ENCODE assay signal across 8 mouse cellular contexts in genomic region chr4:88033729-88034386, GRCm38 (mm10). TPM values are rescaled to one million over a fixed set of nuclear protein-coding genes. Genes with fewer than 3 reads are reported as not detected.
DNase-seq lines count a peak whose midpoint lies in the region; ATAC-seq and TF ChIP-seq lines count a peak whose summit lies in the region.

No protein-coding gene starts in this region.

- peak overlapping the region; percentile 81 for H3K4me2 ChIP-seq in embryonic facial prominence, embryonic 11.5 days (ENCODE audit: low read depth, low read length)
- H3K4me2 ChIP-seq in limb, embryonic 13.5 days (replicated peaks): peak overlapping the region; percentile 86
- peak overlapping the region; percentile 76 for H3K4me2 ChIP-seq in midbrain, embryonic 15.5 days

- peak overlapping the region; percentile 89 to 97 for H3K4me3 ChIP-seq in ES-E14 (ENCODE audit: insufficient read depth in 1 of 2, low read depth in 1 of 2, low read length in 2 of 2, poor library complexity in 1 of 2, severe bottlenecking in 1 of 2)
- H3K4me3 ChIP-seq in embryonic facial prominence, embryonic 11.5 days (ENCODE audit: low read depth, low read length): peak overlapping the region; percentile 68
- H3K4me3 ChIP-seq in limb, embryonic 13.5 days: peak overlapping the region; percentile 81
- H3K4me3 ChIP-seq in midbrain, embryonic 15.5 days: peak overlapping the region; percentile 93

- no peak for ATAC-seq in embryonic facial prominence, embryonic 11.5 days (replicated peaks; ENCODE audit: insufficient number of reproducible peaks, low FRiP score, low TSS enrichment, low read depth)
- ATAC-seq in limb, embryonic 13.5 days (ENCODE audit: low FRiP score, low read depth): no peak
- ATAC-seq in midbrain, embryonic 15.5 days (replicated peaks): no peak

- H3K9ac ChIP-seq in ES-E14 (ENCODE audit: insufficient read depth, low read depth, low read length, poor library complexity, severe bottlenecking): peak overlapping the region; percentile 56; the same call in 1 of the 2 replicates
- H3K9ac ChIP-seq in embryonic facial prominence, embryonic 11.5 days (replicated peaks; ENCODE audit: low read length): peak overlapping the region; percentile 52
- H3K9ac ChIP-seq in limb, embryonic 13.5 days: peak overlapping the region; percentile 59
- peak overlapping the region; percentile 15 for H3K9ac ChIP-seq in midbrain, embryonic 15.5 days

- H3K9me3 ChIP-seq in ES-E14 (ENCODE audit: control insufficient read depth, insufficient read depth, low read depth, low read length): no peaks in the 10 kb centered on the region
- H3K9me3 ChIP-seq in embryonic facial prominence, embryonic 11.5 days (replicated peaks; ENCODE audit: control insufficient read depth, low read length): no peaks in the 10 kb centered on the region
- no peaks in the 10 kb centered on the region for H3K9me3 ChIP-seq in limb, embryonic 13.5 days
- no peaks in the 10 kb centered on the region for H3K9me3 ChIP-seq in midbrain, embryonic 15.5 days

- no peak overlapping the region for H3K27ac ChIP-seq in ES-E14 (ENCODE audit: insufficient read depth, low read depth, low read length, poor library complexity, severe bottlenecking)
- no peak overlapping the region for H3K27ac ChIP-seq in embryonic facial prominence, embryonic 11.5 days (replicated peaks; ENCODE audit: low read depth, low read length)
- no peak overlapping the region for H3K27ac ChIP-seq in limb, embryonic 13.5 days
- H3K27ac ChIP-seq in midbrain, embryonic 15.5 days: peak overlapping the region; percentile 96

- H3K36me3 ChIP-seq in ES-E14 (ENCODE audit: control insufficient read depth, insufficient read depth, low read length, poor library complexity, severe bottlenecking): no peaks in the 10 kb centered on the region
- H3K36me3 ChIP-seq in embryonic facial prominence, embryonic 11.5 days (replicated peaks; ENCODE audit: control insufficient read depth, insufficient read depth, low read depth, low read length): no peaks in the 10 kb centered on the region; the same call in 1 of the 2 replicates
- 0 out of 2 replicates have a peak, but pooled peaks cover 2% of the 10 kb centered on the region for H3K36me3 ChIP-seq in limb, embryonic 13.5 days
- no peaks in the 10 kb centered on the region for H3K36me3 ChIP-seq in midbrain, embryonic 15.5 days (replicated peaks)

- no peaks in the 10 kb centered on the region for H3K27me3 ChIP-seq in embryonic facial prominence, embryonic 11.5 days (ENCODE audit: control insufficient read depth, insufficient read depth, low read length)
- H3K27me3 ChIP-seq in limb, embryonic 13.5 days: no peaks in the 10 kb centered on the region
- H3K27me3 ChIP-seq in midbrain, embryonic 15.5 days (replicated peaks): 0 out of 2 replicates have a peak, but pooled peaks cover 3% of the 10 kb centered on the region

- H3K4me1 ChIP-seq in ES-E14 (ENCODE audit: control insufficient read depth in 2 of 2, insufficient read depth in 2 of 2, low read length in 2 of 2, poor library complexity in 1 of 2): no peaks in the 10 kb centered on the region
- H3K4me1 ChIP-seq in embryonic facial prominence, embryonic 11.5 days (ENCODE audit: control insufficient read depth, insufficient read depth, low read length): no peaks in the 10 kb centered on the region
- H3K4me1 ChIP-seq in limb, embryonic 13.5 days: peaks cover 29% of the 10 kb centered on the region
- H3K4me1 ChIP-seq in midbrain, embryonic 15.5 days: peaks cover 39% of the 10 kb centered on the region

- peak; percentile 22 to 23 for DNase-seq in B cell, adult 2 months
- no peak for DNase-seq in ES-E14 (ENCODE audit: low read depth, low spot score)
- peak; percentile 29 for DNase-seq in embryonic facial prominence, embryonic 11.5 days (ENCODE audit: low spot score)
- peak; percentile 27 for DNase-seq in heart, postnatal 4 days
- peak; percentile 41 for DNase-seq in thymus, postnatal 25 days
- DNase-seq in frontal cortex, adult 2 months (ENCODE audit: extremely low spot score in 1 of 2, low spot score in 1 of 2): no peak

- in situ Hi-C loops in ES-E14 (cut with MboI; ENCODE audit: low sequenced_read_pairs in 2 of 2, unreplicated experiment in 2 of 2): loop anchor here in 1 of 2 experiments (25.0 kb wide), 1 partner anchor 503 kb away; no protein-coding TSS in a partner anchor

- 0% methylated on average over 25 of the region's 25 CpGs for WGBS in embryonic facial prominence, embryonic 11.5 days
- 0% methylated on average over 25 of the region's 25 CpGs for WGBS in limb, embryonic 13.5 days
- WGBS in midbrain, embryonic 15.5 days: under 1% methylated on average over 25 of the region's 25 CpGs

TF ChIP-seq in ES-E14, 5 proteins besides CTCF, POLR2A, EP300 and RAD21:
- TF ChIP-seq ZNF384 (IDR thresholded peaks at IDR 0.05; ENCODE audit: low read depth, low read length): no peak
- no peak for TF ChIP-seq ZC3H11A (IDR thresholded peaks at IDR 0.05; ENCODE audit: borderline replicate concordance, low read depth, low read length)
- no peak for TF ChIP-seq MAFK (IDR thresholded peaks at IDR 0.05; ENCODE audit: insufficient read depth, low read depth, low read length)
- TF ChIP-seq HCFC1 (IDR thresholded peaks at IDR 0.05; ENCODE audit: borderline replicate concordance, insufficient read depth, low read length): no peak
- TF ChIP-seq CHD2 (IDR thresholded peaks at IDR 0.05; ENCODE audit: low read depth, low read length): no peak

RNA-seq across cellular contexts. Expression of gene Mllt3, which starts 0.7 kb away (rescaled TPM):
- 10.0 and 11.1 TPM in 2 replicates for total RNA-seq in ES-E14 (2012; rRNA removed)
- polyA plus RNA-seq in embryonic facial prominence, embryonic 11.5 days (2014; fragmentation: Nextera tagmentation; extraction: Ambion mirVana): 66.2 and 70.4 TPM in 2 replicates
- 10 to 100 TPM; 14.0 to 17.7 TPM for total RNA-seq in heart, postnatal 4 days (2021)
- polyA plus RNA-seq in limb, embryonic 13.5 days (2015; fragmentation: Nextera tagmentation; extraction: Ambion mirVana): 51.9 and 61.7 TPM in 2 replicates
- polyA plus RNA-seq in midbrain, embryonic 15.5 days (2015; fragmentation: Nextera tagmentation; extraction: Ambion mirVana): 95.2 and 96.6 TPM in 2 replicates
- polyA plus RNA-seq in frontal cortex, adult 2 months (2012; rRNA removed): 23.5 and 30.7 TPM in 2 replicates

Comparison
In these comparisons a context has a peak if more than half of its experiments do, and no peak if none do; other contexts are left out.
1. DNase-seq: peak in B cell, adult 2 months (2 of 2), embryonic facial prominence, embryonic 11.5 days (single experiment), heart, postnatal 4 days (single experiment) and thymus, postnatal 25 days (single experiment); none in ES-E14 (single experiment) and frontal cortex, adult 2 months (0 of 2).
2. Peak in every context shown above with its lines, with median percentiles within 50 percentile points of each other: H3K4me3 ChIP-seq, H3K9ac ChIP-seq and H3K4me2 ChIP-seq.